Mouse (Mus musculus) retina, postnatal 1 day (tissue): ENCODE results near the gene Pnrc1.
A peak's percentile ranks its signal among the peaks of the same experiment; 100 is the strongest.

Experiments used
- DNase-seq: peaks from one replicate; pipeline ENCODE4 v3.0.0-alpha.2; 2012

Pnrc1 gene

DNA sequence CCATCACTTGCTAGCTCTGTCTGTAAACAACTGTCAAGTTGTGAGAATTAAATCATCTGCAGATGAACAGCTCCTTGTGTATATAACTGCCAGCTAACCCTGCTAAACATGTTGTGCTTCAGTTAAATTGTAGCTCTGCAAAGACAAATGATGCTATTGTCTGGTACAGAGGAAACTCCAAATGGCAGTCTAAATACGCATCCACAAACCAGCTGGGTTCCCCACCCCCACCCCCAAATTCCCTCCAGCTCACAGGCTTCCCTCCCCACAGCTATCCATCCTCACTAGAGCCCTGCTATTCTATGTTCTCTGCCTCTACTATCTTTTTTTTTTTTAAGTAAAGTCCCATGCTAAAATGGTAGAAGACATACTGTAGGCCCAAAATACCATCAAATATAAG, 68.1 kb downstream of the Pnrc1 start:
- DNase-seq, result no peak

DNA sequence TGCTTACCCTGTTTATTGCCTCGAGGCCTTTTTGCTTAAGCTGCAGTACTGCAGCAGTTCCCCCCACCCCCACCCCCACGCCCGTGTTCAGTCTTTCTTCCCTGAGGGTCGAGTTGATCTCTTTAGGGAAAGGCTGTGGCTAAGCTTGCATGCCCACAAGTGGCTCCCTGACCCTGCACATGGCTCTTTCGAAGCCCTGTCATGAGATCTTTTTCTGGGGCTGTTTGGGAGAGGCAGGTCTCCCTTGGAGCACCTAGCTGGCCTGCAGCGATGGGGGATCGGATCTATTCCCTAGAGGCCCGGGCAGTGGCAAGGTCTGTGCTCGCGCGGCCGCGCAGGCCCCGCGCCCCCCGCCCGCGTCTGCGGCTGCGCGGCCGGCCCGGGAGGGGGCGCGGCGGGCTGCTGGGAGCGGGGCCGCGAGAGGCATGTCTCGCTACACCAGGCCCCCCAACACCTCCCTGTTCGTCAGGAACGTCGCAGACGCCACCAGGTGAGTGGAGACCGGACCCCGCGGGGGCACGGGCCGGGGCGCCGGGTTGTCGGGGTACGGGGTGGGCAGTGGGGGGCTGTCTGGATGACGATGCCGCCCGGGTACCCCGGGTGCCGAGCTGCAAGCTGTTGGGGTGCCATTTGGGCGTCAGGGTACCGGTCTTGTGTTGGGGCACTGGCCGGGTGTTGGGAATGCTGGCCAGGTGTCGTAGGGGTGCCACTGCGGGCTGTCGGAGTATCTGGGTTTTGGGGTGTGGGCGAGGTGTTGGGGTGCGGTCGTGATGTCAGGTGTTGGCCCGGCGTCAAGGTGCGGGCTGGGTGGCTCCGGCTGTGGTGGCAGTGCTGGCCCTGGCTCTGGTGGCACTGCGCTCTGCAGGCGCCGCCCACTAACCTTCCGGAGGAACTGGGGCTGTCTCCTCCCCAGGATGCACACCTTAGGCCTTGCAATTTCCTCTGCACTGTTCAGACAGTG, 80.8 kb downstream of the Pnrc1 start, which contains the start of gene Srsf12:
Gene Srsf12 (plus strand): TSS at position 111 of the 961 bp plus-strand sequence.
- peak; percentile 71 for DNase-seq

DNA sequence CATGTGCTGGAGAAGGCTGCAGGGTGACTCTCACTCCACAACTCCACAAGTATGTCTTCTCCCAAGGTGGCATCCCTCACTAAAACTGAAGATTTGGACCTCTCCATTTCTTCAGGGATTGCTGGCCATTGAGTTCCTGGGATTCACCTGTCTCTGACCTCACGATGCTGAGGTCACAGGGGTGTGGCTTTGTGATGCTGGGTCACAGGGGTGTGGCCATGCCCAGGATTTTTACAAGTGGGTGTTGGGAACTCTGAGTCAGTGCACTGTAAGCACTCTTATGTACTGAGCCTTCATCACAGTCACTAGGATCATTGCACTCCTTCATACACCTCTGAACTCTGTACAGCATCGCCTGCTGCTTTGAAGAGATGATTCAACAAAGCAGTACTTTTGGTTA, 82.4 kb downstream of the Pnrc1 start:
- DNase-seq, result no peak

DNA sequence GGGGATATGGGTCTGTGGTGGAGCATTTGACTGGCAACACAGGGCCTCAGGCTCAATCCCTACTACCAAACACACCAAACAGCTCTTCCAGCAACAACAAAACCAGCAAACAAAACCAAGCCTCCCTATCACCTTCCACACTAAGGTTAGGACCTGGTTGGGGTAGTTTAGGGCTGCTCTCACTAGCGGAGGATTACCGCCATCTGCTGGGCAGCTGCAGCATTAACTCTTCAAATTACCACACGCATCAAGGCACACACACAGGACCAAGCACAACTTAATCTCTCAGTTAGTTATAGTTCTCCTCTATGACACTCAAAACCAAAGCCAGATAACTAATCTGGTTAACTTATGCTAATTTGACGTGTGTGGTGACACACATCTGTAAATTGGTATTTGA, 85.3 kb downstream of the Pnrc1 start:
- DNase-seq, result peak; percentile 82

DNA sequence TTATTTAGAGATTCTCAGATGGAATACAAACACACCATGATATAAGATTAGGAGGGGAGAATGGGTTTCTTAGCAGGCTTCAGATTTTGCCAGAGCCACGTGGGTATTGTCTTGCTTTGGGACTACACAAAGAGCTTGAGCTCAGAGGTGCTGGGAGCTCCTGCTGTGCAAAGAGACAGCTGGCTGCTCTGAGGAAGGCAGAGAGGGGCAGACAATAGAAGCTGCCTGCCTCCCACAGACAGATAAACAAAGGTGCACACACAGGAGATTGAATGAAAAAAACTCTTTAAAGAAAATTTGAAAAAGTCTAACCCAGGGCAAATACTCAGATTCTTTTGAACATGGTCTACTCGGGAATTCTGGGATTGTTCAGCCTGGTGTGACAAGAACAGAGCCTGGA, 91.8 kb downstream of the Pnrc1 start:
- DNase-seq, result no peak
